Mouse (Mus musculus) brain, adult 2 months (tissue): Measurements from ENCODE around the gene 1700029H14Rik.

ENCODE experiments used
- DNase-seq: peaks from one replicate; pipeline ENCODE4 v3.0.0; 2011; ENCODE audit warnings: low read depth, low spot score

1700029H14Rik gene

GRCm38 (mm10) chr8:13504894-13505674 lies 57.2 kb downstream of the 1700029H14Rik start:
- DNase-seq = no peak

- peak; percentile 36 for DNase-seq
Measured at GRCm38 (mm10) chr8:13503936-13504606, 58.2 kb downstream of the 1700029H14Rik start.

GRCm38 (mm10) chr8:13501221-13501620 lies 61.0 kb downstream of the 1700029H14Rik start:
- DNase-seq = no peak
